Mouse (Mus musculus) midbrain, embryonic 10.5 days (tissue): ENCODE results near the gene Trim28. TPM values are rescaled to one million over a fixed set of nuclear protein-coding genes. Genes with fewer than 3 reads are reported as not detected.

Experiments
- DNase-seq: peaks from one replicate; pipeline ENCODE4 v3.0.0-alpha.2; 2017; ENCODE audit warnings: low spot score
- H3K27ac ChIP-seq: fragments of 300-500 bp; sonication (generic); replicated peaks from 2 replicates; pipeline ENCODE4 v1.5.1; 2016; ENCODE audit warnings: mild to moderate bottlenecking
- H3K27me3 ChIP-seq: fragments of 300-500 bp; sonication (generic); 2 replicates; pipeline ENCODE4 v1.6.1; 2016; ENCODE audit warnings: low read depth, mild to moderate bottlenecking; ENCODE audit not compliant: poor library complexity, severe bottlenecking
- H3K36me3 ChIP-seq: fragments of 300-500 bp; sonication (generic); 2 replicates; pipeline ENCODE4 v1.6.1; 2016; ENCODE audit warnings: mild to moderate bottlenecking, moderate library complexity
- H3K4me1 ChIP-seq: fragments of 300-500 bp; sonication (generic); 2 replicates; pipeline ENCODE4 v1.6.1; 2016
- H3K4me3 ChIP-seq: fragments of 300-500 bp; sonication (generic); 2 replicates; pipeline ENCODE4 v1.5.1; 2016; ENCODE audit warnings: mild to moderate bottlenecking, moderate library complexity
- H3K9me3 ChIP-seq: fragments of 300-500 bp; sonication (generic); replicated peaks from 2 replicates; pipeline ENCODE4 v1.6.1; 2016; ENCODE audit warnings: mild to moderate bottlenecking
- WGBS: fragments of 180-500 bp; shearing (Covaris S2); methylation state at CpG from one replicate; pipeline ENCODE4 v1.1.7; 2016; 5-methylcytosine and 5-hydroxymethylcytosine counted together
- polyA plus RNA-seq: library from polyadenylated mRNA; unstranded; fragments of >200 nt; fragmentation: Nextera tagmentation; extraction: Ambion mirVana; gene quantifications from 2 replicates; pipeline ENCODE4 v1.2.1, GENCODE M21; 2016

Gene Trim28
- 349 and 398 TPM in 2 replicates for polyA plus RNA-seq

GRCm38 (mm10) chr7:12998851-12999250, at the start of gene Trim28:
TSS of gene Trim28 (plus strand) at chr7:12999114.
- 89% methylated on average over 3 of the region's 3 CpGs for WGBS
- no peaks in the 10 kb centered on the region for H3K27me3 ChIP-seq

GRCm38 (mm10) chr7:12949872-12950229, 49.1 kb upstream of the Trim28 start:
- no peaks in the 10 kb centered on the region for H3K36me3 ChIP-seq
- peaks cover 17% of the 10 kb centered on the region for H3K4me1 ChIP-seq
- WGBS: 11% methylated on average over 16 of the region's 16 CpGs
- H3K4me3 ChIP-seq: peak overlapping the region; percentile 59
- H3K9me3 ChIP-seq: no peaks in the 10 kb centered on the region
- no peak for DNase-seq
- no peaks in the 10 kb centered on the region for H3K27me3 ChIP-seq
- H3K27ac ChIP-seq: peak overlapping the region; percentile 94

More at GRCm38 (mm10) chr7:12998851-12999250, at the start of gene Trim28:
- Histone ChIP-seq H3K36me3 (peaks cover 2% of the 10 kb centered on the region; the same call in 1 of the 2 replicates), H3K4me1 (no peaks in the 10 kb centered on the region), H3K4me3 (no peak within 1 kb of the TSS), H3K9me3 (no peaks in the 10 kb centered on the region), H3K27ac (no peak within 1 kb of the TSS)
- DNase-seq: no peak

GRCm38 (mm10) chr7:12954896-12955295, 44.0 kb upstream of the Trim28 start:
- no peaks in the 10 kb centered on the region for H3K27me3 ChIP-seq
- H3K9me3 ChIP-seq: no peaks in the 10 kb centered on the region
- no peak overlapping the region for H3K4me3 ChIP-seq
- H3K36me3 ChIP-seq: no peaks in the 10 kb centered on the region
- WGBS: 62% methylated on average over 3 of the region's 3 CpGs
- H3K4me1 ChIP-seq: peaks cover 7% of the 10 kb centered on the region
- H3K27ac ChIP-seq: no peak overlapping the region
- DNase-seq: no peak

GRCm38 (mm10) chr7:12957511-12957910, 41.4 kb upstream of the Trim28 start:
- Histone ChIP-seq H3K27ac (no peak overlapping the region), H3K36me3 (no peaks in the 10 kb centered on the region), H3K27me3 (no peaks in the 10 kb centered on the region), H3K4me3 (no peak overlapping the region), H3K9me3 (no peaks in the 10 kb centered on the region), H3K4me1 (0 out of 2 replicates have a peak, but pooled peaks cover 5% of the 10 kb centered on the region)
- DNase-seq: no peak
- 79% methylated on average over 5 of the region's 5 CpGs for WGBS

GRCm38 (mm10) chr7:12958948-12959347, 40.0 kb upstream of the Trim28 start:
- no peaks in the 10 kb centered on the region for H3K27me3 ChIP-seq
- 80% methylated on average over 4 of the region's 4 CpGs for WGBS
- no peaks in the 10 kb centered on the region for H3K36me3 ChIP-seq
- DNase-seq: no peak
- no peak overlapping the region for H3K4me3 ChIP-seq
- no peaks in the 10 kb centered on the region for H3K9me3 ChIP-seq
- 0 out of 2 replicates have a peak, but pooled peaks cover 5% of the 10 kb centered on the region for H3K4me1 ChIP-seq
- H3K27ac ChIP-seq: no peak overlapping the region

- 14% methylated on average over 4 of the region's 4 CpGs for WGBS
- Histone ChIP-seq H3K9me3 (no peaks in the 10 kb centered on the region), H3K36me3 (no peaks in the 10 kb centered on the region), H3K27ac (no peak overlapping the region), H3K4me1 (peaks cover 5% of the 10 kb centered on the region; the same call in 1 of the 2 replicates), H3K4me3 (no peak overlapping the region), H3K27me3 (no peaks in the 10 kb centered on the region)
- no peak for DNase-seq
Observed at GRCm38 (mm10) chr7:12959718-12960117, 39.2 kb upstream of the Trim28 start.

- peak; percentile 70 for DNase-seq
- Histone ChIP-seq H3K36me3 (no peaks in the 10 kb centered on the region), H3K27me3 (no peaks in the 10 kb centered on the region), H3K27ac (peak overlapping the region; percentile 70), H3K4me3 (peak overlapping the region; percentile 49), H3K9me3 (no peaks in the 10 kb centered on the region), H3K4me1 (peaks cover 18% of the 10 kb centered on the region)
- 2% methylated on average over 29 of the region's 29 CpGs for WGBS
Observed at GRCm38 (mm10) chr7:12961511-12962141, 37.3 kb upstream of the Trim28 start.

GRCm38 (mm10) chr7:12965678-12966091, 33.2 kb upstream of the Trim28 start, which contains the start of gene Zfp324:
TSS of gene Zfp324 (plus strand) at chr7:12965838.
- Histone ChIP-seq H3K9me3 (no peaks in the 10 kb centered on the region), H3K4me1 (peaks cover 28% of the 10 kb centered on the region), H3K36me3 (peaks cover 23% of the 10 kb centered on the region), H3K27me3 (no peaks in the 10 kb centered on the region), H3K4me3 (peak within 1 kb of the TSS; percentile 96), H3K27ac (peak within 1 kb of the TSS; percentile 92)
- DNase-seq: peak; percentile 90
- under 1% methylated on average over 23 of the region's 23 CpGs for WGBS

- peak; percentile 55 for DNase-seq
- H3K27ac ChIP-seq: peak overlapping the region; percentile 92
- peaks cover 24% of the 10 kb centered on the region for H3K4me1 ChIP-seq
- H3K4me3 ChIP-seq: peak overlapping the region; percentile 96
- WGBS: under 1% methylated on average over 28 of the region's 29 CpGs
- H3K27me3 ChIP-seq: no peaks in the 10 kb centered on the region
- H3K9me3 ChIP-seq: no peaks in the 10 kb centered on the region
- peaks cover 29% of the 10 kb centered on the region for H3K36me3 ChIP-seq
Observed at GRCm38 (mm10) chr7:12966104-12966845, 32.6 kb upstream of the Trim28 start.

- no peaks in the 10 kb centered on the region for H3K27me3 ChIP-seq
- 95% methylated on average over 25 of the region's 25 CpGs for WGBS
- H3K27ac ChIP-seq: no peak overlapping the region
- peaks cover 14% of the 10 kb centered on the region for H3K4me1 ChIP-seq
- no peak for DNase-seq
- H3K36me3 ChIP-seq: peaks cover 51% of the 10 kb centered on the region
- no peak overlapping the region for H3K4me3 ChIP-seq
- H3K9me3 ChIP-seq: no peaks in the 10 kb centered on the region
Observed at GRCm38 (mm10) chr7:12970906-12971305, 28.0 kb upstream of the Trim28 start.

- H3K9me3 ChIP-seq: no peaks in the 10 kb centered on the region
- H3K27me3 ChIP-seq: no peaks in the 10 kb centered on the region
- peak within 1 kb of the TSS; percentile 97 for H3K27ac ChIP-seq
- peak within 1 kb of the TSS; percentile 77 for H3K4me3 ChIP-seq
- WGBS: under 1% methylated on average over 49 of the region's 49 CpGs
- peaks cover 27% of the 10 kb centered on the region for H3K36me3 ChIP-seq
- H3K4me1 ChIP-seq: peaks cover 24% of the 10 kb centered on the region
- DNase-seq: peak; percentile 98
Observed at GRCm38 (mm10) chr7:12977682-12978389, 21.1 kb upstream of the Trim28 start, which contains the start of gene Zfp446. TSS of gene Zfp446 (plus strand) at chr7:12977848.

GRCm38 (mm10) chr7:12978931-12979722, 19.8 kb upstream of the Trim28 start:
- DNase-seq: no peak
- H3K27me3 ChIP-seq: no peaks in the 10 kb centered on the region
- H3K36me3 ChIP-seq: peaks cover 21% of the 10 kb centered on the region
- peak overlapping the region; percentile 97 for H3K27ac ChIP-seq
- 92% methylated on average over 18 of the region's 18 CpGs for WGBS
- peak overlapping the region; percentile 77 for H3K4me3 ChIP-seq
- peaks cover 24% of the 10 kb centered on the region for H3K4me1 ChIP-seq
- H3K9me3 ChIP-seq: no peaks in the 10 kb centered on the region
